Mouse (Mus musculus) stomach, postnatal 0 days (tissue): Measurements from ENCODE around the gene Commd3.

Source experiments
- CTCF ChIP-seq: IDR thresholded peaks from 2 replicates; pipeline ENCODE4 v1.5.1; 2016; ENCODE audit warnings: antibody characterized with exemption, low read depth, mild to moderate bottlenecking, moderate library complexity
- EP300 ChIP-seq: optimal IDR thresholded peaks from 2 replicates; pipeline ENCODE3; 2016; ENCODE audit warnings: antibody characterized with exemption

- TF ChIP-seq EP300 = no peak
- no peak for TF ChIP-seq CTCF
Observed at GRCm38 (mm10) chr2:18673766-18674165, 1.6 kb downstream of the Commd3 start.
